Mouse (Mus musculus) heart, embryonic 11.5 days (tissue): ENCODE data around the gene Olfr1449. TPM values are rescaled to one million over a fixed set of nuclear protein-coding genes. Genes with fewer than 3 reads are reported as not detected.
"Not testable (repeated sequence)": the region's sequence is repeated elsewhere in the genome, so short reads cannot be mapped to it uniquely, and the experiment has no call there.

ENCODE experiments used
- ATAC-seq: fragments of 200-750 bp; cut with Nextera tagmentation; replicated peaks from 2 replicates; pipeline ENCODE4 v1.8.0; 2017; ENCODE audit warnings: moderate library complexity; ENCODE audit not compliant: insufficient number of reproducible peaks, low FRiP score, low TSS enrichment
- H3K27ac ChIP-seq: fragments of 300-500 bp; sonication (generic); 2 replicates; pipeline ENCODE4 v1.5.1; 2014; ENCODE audit warnings: mild to moderate bottlenecking, low read depth, low read length
- H3K27me3 ChIP-seq: fragments of 300-500 bp; sonication (generic); 2 replicates; pipeline ENCODE4 v1.6.1; 2014; ENCODE audit warnings: mild to moderate bottlenecking, low read length, mixed read lengths; ENCODE audit not compliant: control insufficient read depth, insufficient read depth
- H3K36me3 ChIP-seq: fragments of 300-500 bp; sonication (generic); 2 replicates; pipeline ENCODE4 v1.6.1; 2014; ENCODE audit warnings: mild to moderate bottlenecking, low read length, moderate library complexity, mixed read lengths; ENCODE audit not compliant: control insufficient read depth, insufficient read depth
- H3K4me1 ChIP-seq: fragments of 300-500 bp; sonication (generic); 2 replicates; pipeline ENCODE4 v1.6.1; 2014; ENCODE audit warnings: low read length; ENCODE audit not compliant: control insufficient read depth, insufficient read depth
- H3K4me2 ChIP-seq: fragments of 300-500 bp; sonication (generic); 2 replicates; pipeline ENCODE4 v1.6.1; 2014; ENCODE audit warnings: mild to moderate bottlenecking, moderate library complexity
- H3K4me3 ChIP-seq: fragments of 300-500 bp; sonication (generic); 2 replicates; pipeline ENCODE4 v1.5.1; 2014; ENCODE audit warnings: low read depth, low read length
- H3K9ac ChIP-seq: fragments of 300-500 bp; sonication (generic); 2 replicates; pipeline ENCODE4 v1.6.1; 2014; ENCODE audit warnings: mild to moderate bottlenecking, low read depth, low read length, moderate library complexity
- H3K9me3 ChIP-seq: fragments of 300-500 bp; sonication (generic); replicated peaks from 2 replicates; pipeline ENCODE4 v1.6.1; 2016; ENCODE audit warnings: low read length; ENCODE audit not compliant: control insufficient read depth
- WGBS: fragments of 180-500 bp; shearing (Covaris S2); extraction: QIAGEN DNeasy Blood & Tissue Kit; methylation state at CpG from one replicate; pipeline ENCODE4 v1.1.7; 2014; ENCODE audit not compliant: insufficient replicate concordance; 5-methylcytosine and 5-hydroxymethylcytosine counted together
- polyA plus RNA-seq: library from polyadenylated mRNA; unstranded; fragments of >200 nt; fragmentation: Nextera tagmentation; extraction: Ambion mirVana; gene quantifications from 2 replicates; pipeline ENCODE4 v1.2.1, GENCODE M21; 2014

The Olfr1449 gene
- polyA plus RNA-seq = not detected in 2 replicates

GRCm38 (mm10) chr19:12930540-12930939, at the start of gene Olfr1449:
TSS of gene Olfr1449 (plus strand) at chr19:12930840.
- Histone ChIP-seq H3K9ac (no peak within 1 kb of the TSS), H3K4me1 (no peaks in the 10 kb centered on the region), H3K9me3 (peaks cover 3% of the 10 kb centered on the region; the same call in 1 of the 2 replicates), H3K27me3 (no peaks in the 10 kb centered on the region), H3K36me3 (no peaks in the 10 kb centered on the region), H3K4me3 (no peak within 1 kb of the TSS), H3K4me2 (no peak within 1 kb of the TSS), H3K27ac (no peak within 1 kb of the TSS)
- no peak for ATAC-seq

DNA sequence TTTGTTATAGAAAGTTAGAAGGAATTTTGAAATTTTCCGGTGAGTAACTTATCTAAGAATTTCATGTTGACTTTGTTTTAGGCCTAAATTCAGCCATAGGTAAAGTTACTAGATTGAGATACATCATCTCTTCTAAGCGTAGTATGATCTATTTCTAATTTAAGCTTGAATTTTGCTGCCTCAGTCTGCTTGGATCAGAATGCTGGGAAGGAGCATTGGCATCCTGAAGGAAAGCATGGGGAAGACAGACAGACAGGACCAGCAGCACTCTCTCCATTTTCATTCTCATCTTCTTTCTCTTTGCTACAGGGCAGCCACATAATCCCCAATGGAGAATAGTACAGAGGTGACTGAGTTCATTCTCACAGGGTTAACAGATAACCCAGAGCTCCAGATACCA, 47.1 kb upstream of the Olfr1449 start, which contains the start of gene Olfr1445:
Olfr1445 (plus strand) TSS at position 301 of the 400 bp plus-strand sequence.
- Histone ChIP-seq H3K9me3 (0 out of 2 replicates have a peak, but pooled peaks cover 3% of the 10 kb centered on the region), H3K27me3 (no peaks in the 10 kb centered on the region), H3K4me1 (no peaks in the 10 kb centered on the region), H3K4me3 (no peak within 1 kb of the TSS), H3K9ac (no peak within 1 kb of the TSS), H3K27ac (no peak within 1 kb of the TSS), H3K4me2 (no peak within 1 kb of the TSS), H3K36me3 (no peaks in the 10 kb centered on the region)
- ATAC-seq = no peak
- 74% methylated on average over 2 of the region's 2 CpGs for WGBS

DNA sequence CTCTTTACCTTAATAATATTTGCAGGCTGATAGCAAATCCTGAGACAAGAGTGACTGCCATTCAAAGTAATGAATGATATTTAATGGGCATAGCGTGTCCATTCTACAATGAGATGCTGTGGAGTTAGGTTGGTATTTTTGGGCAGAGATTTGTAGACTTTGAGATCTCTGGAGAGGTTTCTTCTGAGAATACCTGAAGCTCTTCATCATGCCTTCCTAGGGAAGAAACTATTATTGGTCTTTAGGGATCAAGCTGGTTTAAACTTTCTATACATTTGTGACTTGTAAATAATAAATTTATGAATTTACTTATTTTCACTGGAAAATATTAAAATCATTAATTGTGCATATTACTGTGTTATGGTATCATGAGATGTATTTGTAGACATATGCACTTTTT, 37.2 kb upstream of the Olfr1449 start, which contains the start of gene Olfr1446:
Olfr1446 (minus strand) TSS at position 101 of the 400 bp plus-strand sequence.
- no peak within 1 kb of the TSS for H3K4me2 ChIP-seq
- 65% methylated on average over 1 of the region's 1 CpGs for WGBS
- no peak within 1 kb of the TSS for H3K9ac ChIP-seq
- no peak within 1 kb of the TSS for H3K27ac ChIP-seq
- no peak within 1 kb of the TSS for H3K4me3 ChIP-seq
- no peaks in the 10 kb centered on the region for H3K9me3 ChIP-seq
- no peaks in the 10 kb centered on the region for H3K36me3 ChIP-seq
- H3K27me3 ChIP-seq = no peaks in the 10 kb centered on the region
- ATAC-seq = no peak
- H3K4me1 ChIP-seq = no peaks in the 10 kb centered on the region

DNA sequence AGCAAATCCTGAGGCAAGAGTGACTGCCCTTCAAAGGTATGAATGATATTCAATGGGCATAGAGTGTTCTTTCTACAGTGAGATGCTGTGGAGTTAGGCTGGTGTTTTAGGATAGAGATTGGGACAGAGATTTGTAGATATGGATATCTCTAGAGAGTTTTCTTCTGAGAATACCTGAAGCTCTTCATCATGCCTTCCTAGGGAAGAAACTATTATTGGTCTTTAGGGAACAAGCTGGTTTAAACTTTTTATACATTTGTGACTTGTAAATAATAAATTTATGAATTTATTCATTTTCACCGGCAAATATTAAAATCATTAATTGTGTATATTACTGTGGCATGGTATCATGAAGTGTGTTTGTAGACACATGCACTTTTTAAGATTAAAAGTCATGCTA, 27.0 kb upstream of the Olfr1449 start, which contains the start of gene Olfr1447:
Olfr1447 (minus strand) TSS at position 101 of the 400 bp plus-strand sequence.
- 75% methylated on average over 1 of the region's 1 CpGs for WGBS
- no peaks in the 10 kb centered on the region for H3K4me1 ChIP-seq
- H3K27ac ChIP-seq = no peak within 1 kb of the TSS
- no peak for ATAC-seq
- H3K27me3 ChIP-seq = no peaks in the 10 kb centered on the region
- H3K9ac ChIP-seq = no peak within 1 kb of the TSS
- H3K36me3 ChIP-seq = no peaks in the 10 kb centered on the region
- no peak within 1 kb of the TSS for H3K4me2 ChIP-seq
- 0 out of 2 replicates have a peak, but pooled peaks cover 2% of the 10 kb centered on the region for H3K9me3 ChIP-seq
- H3K4me3 ChIP-seq = no peak within 1 kb of the TSS

DNA sequence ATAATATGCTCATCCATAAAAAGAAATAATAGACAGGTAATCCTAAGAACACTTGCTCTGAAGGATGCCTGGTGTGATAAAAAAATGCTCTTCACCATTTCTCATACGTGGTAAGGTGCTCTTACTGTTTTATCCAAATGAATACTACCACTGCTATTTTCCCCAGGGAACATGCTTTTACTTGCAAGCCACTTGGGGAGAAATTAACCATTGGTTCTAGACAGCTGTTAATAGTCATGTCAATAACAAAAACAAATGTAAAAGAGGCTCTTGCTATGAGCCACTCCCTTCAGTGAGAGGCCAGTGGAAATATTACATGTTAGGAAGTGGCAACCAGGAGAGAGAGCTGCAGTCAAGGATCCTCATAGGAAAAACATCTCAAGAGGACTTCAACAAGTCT, 6.3 kb upstream of the Olfr1449 start, which contains the start of gene Olfr1448:
Olfr1448 (minus strand) TSS at position 101 of the 400 bp plus-strand sequence.
- Histone ChIP-seq H3K36me3 (no peaks in the 10 kb centered on the region), H3K27ac (no peak within 1 kb of the TSS), H3K4me2 (no peak within 1 kb of the TSS), H3K9me3 (0 out of 2 replicates have a peak, but pooled peaks cover 3% of the 10 kb centered on the region), H3K4me3 (no peak within 1 kb of the TSS), H3K4me1 (no peaks in the 10 kb centered on the region), H3K27me3 (no peaks in the 10 kb centered on the region), H3K9ac (no peak within 1 kb of the TSS)
- no peak for ATAC-seq
- WGBS = 73% methylated on average over 1 of the region's 1 CpGs

DNA sequence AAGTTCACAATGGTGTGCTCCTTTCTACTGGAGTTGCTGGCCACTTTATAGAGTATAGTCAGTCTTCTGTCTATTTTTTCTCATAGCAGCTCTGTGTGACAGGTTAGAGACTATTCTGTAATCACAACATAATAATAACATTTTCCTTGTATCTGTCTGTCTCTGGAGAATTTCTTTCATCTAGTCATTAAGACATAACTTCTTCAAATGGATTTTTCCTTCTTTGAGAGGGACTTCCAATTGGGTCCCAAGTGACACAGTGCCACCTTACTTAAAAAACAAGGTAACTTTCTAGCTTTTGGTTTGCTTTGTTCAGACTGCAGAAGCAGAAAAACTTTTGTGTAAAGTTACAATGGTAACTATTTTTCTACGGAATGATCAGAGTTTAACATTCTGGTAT, 19.3 kb downstream of the Olfr1449 start, which contains the start of gene Olfr1450:
Olfr1450 (plus strand) TSS at position 301 of the 400 bp plus-strand sequence.
- WGBS = 80% methylated on average over 1 of the region's 1 CpGs
- H3K4me3 ChIP-seq = no peak within 1 kb of the TSS
- H3K36me3 ChIP-seq = no peaks in the 10 kb centered on the region
- no peak within 1 kb of the TSS for H3K4me2 ChIP-seq
- no peak for ATAC-seq
- no peak within 1 kb of the TSS for H3K9ac ChIP-seq
- H3K27ac ChIP-seq = no peak within 1 kb of the TSS
- no peaks in the 10 kb centered on the region for H3K4me1 ChIP-seq
- H3K27me3 ChIP-seq = no peaks in the 10 kb centered on the region
- peaks cover 3% of the 10 kb centered on the region for H3K9me3 ChIP-seq

DNA sequence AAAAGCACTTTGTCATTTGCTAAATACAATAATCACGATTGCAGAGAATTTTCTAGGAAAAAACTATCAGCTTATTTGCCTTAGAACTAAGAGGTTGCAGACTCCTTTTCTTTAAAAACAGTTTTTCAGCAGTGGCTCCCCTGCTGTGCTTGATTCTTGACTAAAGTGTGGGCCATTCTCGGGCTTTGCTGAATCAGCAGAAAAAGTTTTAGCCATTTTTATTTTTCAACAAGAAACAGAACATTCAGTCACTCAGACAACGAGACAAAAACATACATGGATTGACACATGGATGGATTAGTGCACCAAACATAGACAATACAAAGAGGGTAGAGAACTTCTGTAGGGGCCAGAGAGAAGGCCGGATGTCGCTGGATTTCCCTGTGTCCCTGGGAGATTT, 39.4 kb downstream of the Olfr1449 start:
- not testable (repeated sequence) for H3K4me3 ChIP-seq, H3K9ac ChIP-seq, H3K4me2 ChIP-seq, H3K4me1 ChIP-seq, ATAC-seq, H3K27me3 ChIP-seq, H3K36me3 ChIP-seq, H3K27ac ChIP-seq, H3K9me3 ChIP-seq
- 80% methylated on average over 5 of the region's 5 CpGs for WGBS

Other genes with a start within 250 kb of the Olfr1449 start
- not detected in 2 replicates for gene Keg1, start 235.1 kb upstream of the Olfr1449 start, polyA plus RNA-seq
- gene Cntf, start 165.2 kb upstream of the Olfr1449 start, polyA plus RNA-seq = 0.48 and 0.54 TPM in 2 replicates
- gene Zfp91, start 134.7 kb upstream of the Olfr1449 start, polyA plus RNA-seq = 7.2 and 9.3 TPM in 2 replicates
- gene Lpxn, start 134.6 kb upstream of the Olfr1449 start, polyA plus RNA-seq = 0.56 and 0.76 TPM in 2 replicates
- gene Gm5244, start 84.2 kb upstream of the Olfr1449 start, polyA plus RNA-seq = not detected in 2 replicates
- gene Olfr1444, start 73.6 kb upstream of the Olfr1449 start, polyA plus RNA-seq = not detected in 2 replicates
- gene Olfr1445, start 47.0 kb upstream of the Olfr1449 start, polyA plus RNA-seq = not detected in 2 replicates
- gene Olfr1446, start 37.3 kb upstream of the Olfr1449 start, polyA plus RNA-seq = not detected in 2 replicates
- gene Olfr1447, start 27.1 kb upstream of the Olfr1449 start, polyA plus RNA-seq = not detected in 2 replicates
- gene Olfr1448, start 6.4 kb upstream of the Olfr1449 start, polyA plus RNA-seq = not detected in 2 replicates
- gene Olfr1450, start 19.4 kb downstream of the Olfr1449 start, polyA plus RNA-seq = not detected in 2 replicates
- gene Olfr1451, start 64.2 kb downstream of the Olfr1449 start, polyA plus RNA-seq = not detected in 2 replicates
- not detected in 2 replicates for gene Olfr1453, start 97.5 kb downstream of the Olfr1449 start, polyA plus RNA-seq
- gene Olfr1454, start 129.8 kb downstream of the Olfr1449 start, polyA plus RNA-seq = not detected in 2 replicates
- gene Olfr1457, start 167.1 kb downstream of the Olfr1449 start, polyA plus RNA-seq = not detected in 2 replicates
- gene Olfr1458, start 175.9 kb downstream of the Olfr1449 start, polyA plus RNA-seq = not detected in 2 replicates
- 0.01 TPM in 1 of 2 replicates, not detected in the other for gene Olfr1459, start 218.7 kb downstream of the Olfr1449 start, polyA plus RNA-seq
- not detected in 2 replicates for gene Olfr1461, start 232.2 kb downstream of the Olfr1449 start, polyA plus RNA-seq